Mouse (Mus musculus) gastrocnemius, adult 18-20 months (tissue): ENCODE data around the gene Grid2. TPM values are rescaled to one million over a fixed set of nuclear protein-coding genes. Genes with fewer than 3 reads are reported as not detected.

ENCODE experiments used
- DNase-seq: peaks from one replicate; pipeline ENCODE4 v3.0.0; 2021; ENCODE audit warnings: low spot score
- total RNA-seq, 2 experiments: library from RNA; stranded (reverse); gene quantifications; 2 replicates each; pipeline ENCODE4 v1.2.3; 2021

The Grid2 gene
- total RNA-seq, 2 experiments from 2014 or later, result 0.07 to 0.12 TPM

GRCm38 (mm10) chr6:63609570-63609969 lies 353.9 kb downstream of the Grid2 start:
- DNase-seq, result no peak

- DNase-seq, result no peak
These were observed 380.3 kb downstream of the Grid2 start for GRCm38 (mm10) chr6:63635970-63636369.

- no peak for DNase-seq
These were observed 403.7 kb downstream of the Grid2 start for GRCm38 (mm10) chr6:63659423-63659822.

- DNase-seq, result no peak
These were observed 430.0 kb downstream of the Grid2 start for GRCm38 (mm10) chr6:63685689-63686088.

GRCm38 (mm10) chr6:63701684-63702083 lies 446.0 kb downstream of the Grid2 start:
- DNase-seq, result no peak

- no peak for DNase-seq
These were observed 478.1 kb downstream of the Grid2 start for GRCm38 (mm10) chr6:63733740-63734139.

- DNase-seq, result no peak
These were observed 506.9 kb downstream of the Grid2 start for GRCm38 (mm10) chr6:63762535-63762934.

- DNase-seq, result no peak
These were observed 539.0 kb downstream of the Grid2 start for GRCm38 (mm10) chr6:63794679-63795078.

- no peak for DNase-seq
These were observed 564.6 kb downstream of the Grid2 start for GRCm38 (mm10) chr6:63820236-63820635.

- no peak for DNase-seq
These were observed 607.0 kb downstream of the Grid2 start for GRCm38 (mm10) chr6:63862628-63863027.

GRCm38 (mm10) chr6:63877088-63877764 lies 621.5 kb downstream of the Grid2 start:
- no peak for DNase-seq

GRCm38 (mm10) chr6:63877765-63878345 lies 622.2 kb downstream of the Grid2 start:
- no peak for DNase-seq

- DNase-seq, result no peak
These were observed 639.0 kb downstream of the Grid2 start for GRCm38 (mm10) chr6:63894714-63895113.

GRCm38 (mm10) chr6:63898171-63898570 lies 642.5 kb downstream of the Grid2 start:
- no peak for DNase-seq

GRCm38 (mm10) chr6:63917035-63917570 lies 661.4 kb downstream of the Grid2 start:
- no peak for DNase-seq

GRCm38 (mm10) chr6:63921951-63922350 lies 666.3 kb downstream of the Grid2 start:
- no peak for DNase-seq

GRCm38 (mm10) chr6:63931201-63931600 lies 675.5 kb downstream of the Grid2 start:
- DNase-seq, result no peak

- DNase-seq, result no peak
These were observed 691.0 kb downstream of the Grid2 start for GRCm38 (mm10) chr6:63946721-63947120.

GRCm38 (mm10) chr6:63963789-63964188 lies 708.1 kb downstream of the Grid2 start:
- DNase-seq, result no peak

GRCm38 (mm10) chr6:63964269-63964668 lies 708.6 kb downstream of the Grid2 start:
- no peak for DNase-seq

- no peak for DNase-seq
These were observed 709.1 kb downstream of the Grid2 start for GRCm38 (mm10) chr6:63964735-63965134.

- no peak for DNase-seq
These were observed 790.4 kb downstream of the Grid2 start for GRCm38 (mm10) chr6:64046084-64046483.

- no peak for DNase-seq
These were observed 791.1 kb downstream of the Grid2 start for GRCm38 (mm10) chr6:64046732-64047131.
